Mouse (Mus musculus): Measurements from ENCODE around the gene Mblac1. TPM values are rescaled to one million over a fixed set of nuclear protein-coding genes. Genes with fewer than 3 reads are reported as not detected.

Gene Mblac1
- polyA plus RNA-seq, 1 experiment from 2014 or later: 13.8 TPM

GRCm38 (mm10) chr5:138223287-138223686, 29.2 kb downstream of the Mblac1 start:
- no peak for ATAC-seq

GRCm38 (mm10) chr5:138225700-138226099, 31.6 kb downstream of the Mblac1 start, which contains the start of gene Nxpe5:
Nxpe5 (plus strand) TSS chr5:138225898.
- Histone ChIP-seq H3K4me3 (replicated peaks) (no peak within 1 kb of the TSS), H3K4me1 (replicated peaks) (no peaks in the 10 kb centered on the region), H3K4me2 (replicated peaks) (no peak within 1 kb of the TSS), H3K9ac (replicated peaks) (no peak within 1 kb of the TSS), H3K27ac (no peak within 1 kb of the TSS), H3K27me3 (no peaks in the 10 kb centered on the region), H3K9me3 (no peaks in the 10 kb centered on the region), H3K36me3 (no peaks in the 10 kb centered on the region)
- WGBS: 61% methylated on average over 2 of the region's 2 CpGs
- no peak for ATAC-seq

More at GRCm38 (mm10) chr5:138223287-138223686, 29.2 kb downstream of the Mblac1 start:
- Histone ChIP-seq H3K9me3 (no peaks in the 10 kb centered on the region), H3K4me1 (replicated peaks) (no peaks in the 10 kb centered on the region), H3K27ac (no peak overlapping the region), H3K27me3 (no peaks in the 10 kb centered on the region), H3K36me3 (no peaks in the 10 kb centered on the region), H3K4me3 (replicated peaks) (no peak overlapping the region), H3K9ac (replicated peaks) (no peak overlapping the region), H3K4me2 (replicated peaks) (no peak overlapping the region)
- WGBS: 65% methylated on average over 3 of the region's 3 CpGs

GRCm38 (mm10) chr5:138226491-138226890, 32.4 kb downstream of the Mblac1 start:
- Histone ChIP-seq H3K9ac (replicated peaks) (no peak overlapping the region), H3K4me1 (replicated peaks) (no peaks in the 10 kb centered on the region), H3K36me3 (no peaks in the 10 kb centered on the region), H3K9me3 (no peaks in the 10 kb centered on the region), H3K27ac (no peak overlapping the region), H3K4me2 (replicated peaks) (no peak overlapping the region), H3K27me3 (no peaks in the 10 kb centered on the region), H3K4me3 (replicated peaks) (no peak overlapping the region)
- WGBS: 76% methylated on average over 4 of the region's 4 CpGs
- ATAC-seq: no peak

- Histone ChIP-seq H3K36me3 (no peaks in the 10 kb centered on the region), H3K4me3 (replicated peaks) (no peak overlapping the region), H3K9ac (replicated peaks) (no peak overlapping the region), H3K27me3 (no peaks in the 10 kb centered on the region), H3K9me3 (no peaks in the 10 kb centered on the region), H3K4me2 (replicated peaks) (no peak overlapping the region), H3K4me1 (replicated peaks) (no peaks in the 10 kb centered on the region), H3K27ac (no peak overlapping the region)
- 79% methylated on average over 2 of the region's 2 CpGs for WGBS
- no peak for ATAC-seq
These were observed 33.3 kb downstream of the Mblac1 start for GRCm38 (mm10) chr5:138227367-138227766.

GRCm38 (mm10) chr5:138228026-138228425, 33.9 kb downstream of the Mblac1 start:
- Histone ChIP-seq H3K36me3 (no peaks in the 10 kb centered on the region), H3K9me3 (no peaks in the 10 kb centered on the region), H3K27ac (no peak overlapping the region), H3K9ac (replicated peaks) (no peak overlapping the region), H3K27me3 (no peaks in the 10 kb centered on the region), H3K4me1 (replicated peaks) (no peaks in the 10 kb centered on the region), H3K4me3 (replicated peaks) (no peak overlapping the region), H3K4me2 (replicated peaks) (no peak overlapping the region)
- no peak for ATAC-seq
- 58% methylated on average over 3 of the region's 3 CpGs for WGBS

- Histone ChIP-seq H3K27ac (no peak overlapping the region), H3K4me3 (replicated peaks) (no peak overlapping the region), H3K4me1 (replicated peaks) (no peaks in the 10 kb centered on the region), H3K27me3 (no peaks in the 10 kb centered on the region), H3K4me2 (replicated peaks) (no peak overlapping the region), H3K9ac (replicated peaks) (no peak overlapping the region), H3K9me3 (no peaks in the 10 kb centered on the region), H3K36me3 (no peaks in the 10 kb centered on the region)
- ATAC-seq: no peak
- WGBS: 94% methylated on average over 3 of the region's 3 CpGs
These were observed 35.4 kb downstream of the Mblac1 start for GRCm38 (mm10) chr5:138229511-138229910.

GRCm38 (mm10) chr5:138233778-138234177, 39.7 kb downstream of the Mblac1 start:
- Histone ChIP-seq H3K4me2 (replicated peaks) (no peak overlapping the region), H3K27me3 (no peaks in the 10 kb centered on the region), H3K4me3 (replicated peaks) (no peak overlapping the region), H3K27ac (no peak overlapping the region), H3K9ac (replicated peaks) (no peak overlapping the region), H3K36me3 (no peaks in the 10 kb centered on the region), H3K9me3 (no peaks in the 10 kb centered on the region), H3K4me1 (replicated peaks) (no peaks in the 10 kb centered on the region)
- WGBS: 88% methylated on average over 2 of the region's 2 CpGs
- no peak for ATAC-seq

GRCm38 (mm10) chr5:138234224-138234623, 40.1 kb downstream of the Mblac1 start:
- no peak overlapping the region for H3K4me2 ChIP-seq (replicated peaks)
- no peak overlapping the region for H3K4me3 ChIP-seq (replicated peaks)
- no peaks in the 10 kb centered on the region for H3K27me3 ChIP-seq
- H3K4me1 ChIP-seq (replicated peaks): no peaks in the 10 kb centered on the region
- no peak overlapping the region for H3K27ac ChIP-seq
- ATAC-seq: no peak
- H3K9ac ChIP-seq (replicated peaks): no peak overlapping the region
- no peaks in the 10 kb centered on the region for H3K9me3 ChIP-seq
- no peaks in the 10 kb centered on the region for H3K36me3 ChIP-seq

- no peak overlapping the region for H3K4me3 ChIP-seq (replicated peaks)
- 50% methylated on average over 2 of the region's 2 CpGs for WGBS
- H3K4me1 ChIP-seq (replicated peaks): no peaks in the 10 kb centered on the region
- ATAC-seq: no peak
- H3K27me3 ChIP-seq: no peaks in the 10 kb centered on the region
- no peaks in the 10 kb centered on the region for H3K36me3 ChIP-seq
- no peak overlapping the region for H3K9ac ChIP-seq (replicated peaks)
- H3K27ac ChIP-seq: no peak overlapping the region
- no peaks in the 10 kb centered on the region for H3K9me3 ChIP-seq
- H3K4me2 ChIP-seq (replicated peaks): no peak overlapping the region
These were observed 47.4 kb downstream of the Mblac1 start for GRCm38 (mm10) chr5:138241511-138241910.

MicroRNAs within 50 kb of the gene (microRNA counts, 519-probe panel; counts per million panel counts)
- microRNA mmu-miR-106b (5,598 counts per million, percentile 92 among the panel's probes with 10 or more counts), microRNA mmu-miR-25 (6,892 counts per million, percentile 98 among the panel's probes with 10 or more counts), microRNA mmu-miR-93 (5,797 counts per million, percentile 94 among the panel's probes with 10 or more counts)

Small RNA genes within 50 kb of the gene (microRNA-seq; reads per million reads assigned to microRNA genes)
- gene Mir106b (13,060 reads per million, percentile 97 among the genes with 10 or more reads in this experiment), gene Mir25 (627 reads per million, percentile 75 among the genes with 10 or more reads in this experiment), gene Mir93 (23,105 reads per million, percentile 98 among the genes with 10 or more reads in this experiment)

Other genes with a start within 250 kb of the Mblac1 start
- gene Gjc3, start 231.2 kb upstream of the Mblac1 start, polyA plus RNA-seq (2015; fragmentation: Nextera tagmentation; extraction: Ambion mirVana): 0.08 and 0.23 TPM in 2 replicates
- gene Azgp1, start 212.8 kb upstream of the Mblac1 start, polyA plus RNA-seq (2015; fragmentation: Nextera tagmentation; extraction: Ambion mirVana): not detected in 2 replicates
- gene Smok3a, start 173.1 kb upstream of the Mblac1 start, polyA plus RNA-seq (2015; fragmentation: Nextera tagmentation; extraction: Ambion mirVana): not detected in 2 replicates
- not detected in 2 replicates for gene Smok3b, start 172.9 kb upstream of the Mblac1 start, polyA plus RNA-seq (2015; fragmentation: Nextera tagmentation; extraction: Ambion mirVana)
- not detected in 2 replicates for gene Smok3c, start 141.1 kb upstream of the Mblac1 start, polyA plus RNA-seq (2015; fragmentation: Nextera tagmentation; extraction: Ambion mirVana)
- gene Zkscan1, start 109.2 kb upstream of the Mblac1 start, polyA plus RNA-seq (2015; fragmentation: Nextera tagmentation; extraction: Ambion mirVana): 31.5 and 32.1 TPM in 2 replicates
- 128 TPM in 2 replicates for gene Zscan21, start 77.4 kb upstream of the Mblac1 start, polyA plus RNA-seq (2015; fragmentation: Nextera tagmentation; extraction: Ambion mirVana)
- 45.3 and 49.7 TPM in 2 replicates for gene Zfp113, start 38.6 kb upstream of the Mblac1 start, polyA plus RNA-seq (2015; fragmentation: Nextera tagmentation; extraction: Ambion mirVana)
- gene Cops6, start 33.2 kb upstream of the Mblac1 start, polyA plus RNA-seq (2015; fragmentation: Nextera tagmentation; extraction: Ambion mirVana): 316 and 337 TPM in 2 replicates
- gene Ap4m1, start 22.3 kb upstream of the Mblac1 start, polyA plus RNA-seq (2015; fragmentation: Nextera tagmentation; extraction: Ambion mirVana): 26.6 and 28.8 TPM in 2 replicates
- gene Mcm7, start 21.9 kb upstream of the Mblac1 start, polyA plus RNA-seq (2015; fragmentation: Nextera tagmentation; extraction: Ambion mirVana): 159 and 162 TPM in 2 replicates
- gene Taf6, start 6.9 kb upstream of the Mblac1 start, polyA plus RNA-seq (2015; fragmentation: Nextera tagmentation; extraction: Ambion mirVana): 109 and 111 TPM in 2 replicates
- 39.4 and 40.5 TPM in 2 replicates for gene Cnpy4, start 6.8 kb upstream of the Mblac1 start, polyA plus RNA-seq (2015; fragmentation: Nextera tagmentation; extraction: Ambion mirVana)
- 0.08 TPM in 1 of 2 replicates, not detected in the other for gene Nxpe5, start 31.6 kb downstream of the Mblac1 start, polyA plus RNA-seq (2015; fragmentation: Nextera tagmentation; extraction: Ambion mirVana)
- gene Lamtor4, start 61.2 kb downstream of the Mblac1 start, polyA plus RNA-seq (2015; fragmentation: Nextera tagmentation; extraction: Ambion mirVana): 81.2 and 81.9 TPM in 2 replicates
- gene BC037034, start 69.7 kb downstream of the Mblac1 start, polyA plus RNA-seq (2015; fragmentation: Nextera tagmentation; extraction: Ambion mirVana): 12.2 and 15.8 TPM in 2 replicates
- gene Gal3st4, start 78.5 kb downstream of the Mblac1 start, polyA plus RNA-seq (2015; fragmentation: Nextera tagmentation; extraction: Ambion mirVana): 2.5 and 3.0 TPM in 2 replicates
- 0.10 and 0.19 TPM in 2 replicates for gene Gm43720, start 85.6 kb downstream of the Mblac1 start, polyA plus RNA-seq (2015; fragmentation: Nextera tagmentation; extraction: Ambion mirVana)
- gene Gpc2, start 85.7 kb downstream of the Mblac1 start, polyA plus RNA-seq (2015; fragmentation: Nextera tagmentation; extraction: Ambion mirVana): 236 and 248 TPM in 2 replicates
- gene Stag3, start 85.9 kb downstream of the Mblac1 start, polyA plus RNA-seq (2015; fragmentation: Nextera tagmentation; extraction: Ambion mirVana): 4.8 and 5.4 TPM in 2 replicates
- gene Pvrig, start 147.6 kb downstream of the Mblac1 start, polyA plus RNA-seq (2015; fragmentation: Nextera tagmentation; extraction: Ambion mirVana): not detected in 2 replicates
- gene Zfp157, start 247.2 kb downstream of the Mblac1 start, polyA plus RNA-seq (2015; fragmentation: Nextera tagmentation; extraction: Ambion mirVana): 76.3 and 77.6 TPM in 2 replicates

All from midbrain, embryonic 13.5 days (tissue).